Mouse (Mus musculus): ENCODE results near the gene Nxph3. TPM values are rescaled to one million over a fixed set of nuclear protein-coding genes. Genes with fewer than 3 reads are reported as not detected.

Nxph3 gene
- total RNA-seq, 2 experiments from 2014 or later: 2.3 to 2.4 TPM

DNA sequence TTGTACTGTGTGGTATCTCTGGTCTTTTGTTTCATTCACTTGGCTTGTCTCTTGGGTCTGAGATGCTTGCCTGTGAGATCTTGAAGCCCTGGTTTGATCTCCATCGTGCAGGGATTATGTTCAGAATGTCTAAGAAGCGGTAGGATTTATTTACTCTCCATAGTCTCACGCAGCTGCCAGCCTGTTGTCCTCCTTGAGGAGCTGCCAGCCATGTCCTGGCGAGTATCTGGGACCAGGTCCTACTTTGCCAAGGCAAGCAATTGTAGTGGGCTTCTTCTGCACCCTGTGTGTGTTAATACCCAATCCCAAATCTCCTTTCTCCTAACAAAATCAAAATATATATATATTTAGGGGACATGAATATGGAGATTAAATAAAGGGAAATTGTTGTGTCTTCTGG, 21.4 kb downstream of the Nxph3 start:
- DNase-seq: no peak

DNA sequence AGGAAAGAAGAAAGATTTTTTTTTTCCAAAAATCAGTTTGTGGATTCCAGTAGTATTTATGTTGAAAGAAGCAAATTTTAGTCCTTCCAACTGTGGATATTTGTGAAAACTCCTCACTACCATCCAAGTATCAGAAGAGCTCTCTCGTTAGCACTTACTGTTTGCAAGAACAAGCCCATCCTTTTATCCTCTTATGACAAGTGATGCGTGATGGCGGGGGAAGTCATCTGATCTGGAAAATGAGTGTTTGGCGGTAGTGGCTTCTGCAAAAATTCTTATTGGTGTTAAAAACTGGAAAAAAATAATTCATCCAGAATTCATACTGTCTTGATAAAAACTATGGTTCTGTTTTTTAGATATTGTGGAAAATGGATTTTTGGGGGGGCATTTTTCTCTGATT, 22.1 kb downstream of the Nxph3 start:
- no peak for DNase-seq

DNA sequence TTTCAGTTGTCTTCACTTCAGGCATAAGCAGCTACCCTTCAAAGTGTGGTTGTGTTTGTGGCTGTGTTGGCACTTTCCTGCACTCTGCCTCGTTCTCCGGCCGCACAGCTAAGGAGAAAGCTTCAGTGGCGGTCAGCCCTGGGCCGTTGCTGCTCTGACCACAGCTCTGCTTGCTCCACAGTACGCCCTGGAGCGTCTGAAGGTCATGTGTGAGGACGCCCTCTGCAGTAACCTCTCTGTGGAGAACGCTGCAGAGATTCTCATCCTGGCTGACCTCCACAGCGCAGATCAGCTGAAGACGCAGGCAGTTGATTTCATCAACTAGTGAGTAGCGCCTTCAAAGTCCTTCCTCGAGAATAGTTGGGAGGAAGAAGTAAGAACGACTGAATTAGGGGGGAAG, 24.3 kb downstream of the Nxph3 start:
- peak; percentile 70 for DNase-seq

DNA sequence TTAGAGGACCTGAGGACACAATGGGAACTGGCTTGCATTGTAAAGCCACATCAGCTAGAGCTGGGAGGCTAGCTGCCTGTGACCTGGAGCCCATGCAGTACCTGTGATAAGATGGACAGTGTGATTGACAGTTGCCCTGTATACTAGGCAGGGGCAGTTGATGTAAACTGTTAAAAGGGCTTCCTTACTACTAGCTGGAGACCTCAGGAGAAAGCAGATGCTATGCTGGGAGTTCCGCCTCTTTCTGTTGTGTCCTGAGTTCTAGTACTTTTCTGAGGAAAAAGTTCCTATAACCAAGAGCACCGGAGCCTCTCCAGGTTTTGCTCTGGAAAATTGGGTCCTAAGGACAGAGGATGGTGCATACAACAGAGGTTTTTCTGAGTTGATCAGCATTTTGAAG, 27.1 kb downstream of the Nxph3 start:
- DNase-seq: no peak

DNA sequence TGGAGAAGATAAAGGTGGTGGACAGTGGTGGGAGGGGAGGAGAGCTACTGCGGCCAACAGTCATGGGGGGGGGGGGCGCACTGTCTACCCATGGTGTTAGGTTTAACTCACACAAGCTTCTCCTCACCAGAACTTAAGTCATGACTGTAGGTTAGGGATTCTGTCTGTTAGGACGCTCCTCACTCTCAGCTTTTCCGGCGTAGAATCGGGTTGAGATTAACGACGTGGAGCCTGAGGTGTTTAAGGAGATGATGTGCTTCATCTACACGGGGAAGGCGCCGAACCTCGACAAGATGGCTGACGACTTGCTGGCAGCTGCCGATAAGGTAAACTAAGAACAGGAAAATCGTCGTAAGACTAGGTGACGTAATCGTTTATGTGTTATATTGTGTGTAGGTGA, 28.7 kb downstream of the Nxph3 start:
- DNase-seq: no peak

DNA sequence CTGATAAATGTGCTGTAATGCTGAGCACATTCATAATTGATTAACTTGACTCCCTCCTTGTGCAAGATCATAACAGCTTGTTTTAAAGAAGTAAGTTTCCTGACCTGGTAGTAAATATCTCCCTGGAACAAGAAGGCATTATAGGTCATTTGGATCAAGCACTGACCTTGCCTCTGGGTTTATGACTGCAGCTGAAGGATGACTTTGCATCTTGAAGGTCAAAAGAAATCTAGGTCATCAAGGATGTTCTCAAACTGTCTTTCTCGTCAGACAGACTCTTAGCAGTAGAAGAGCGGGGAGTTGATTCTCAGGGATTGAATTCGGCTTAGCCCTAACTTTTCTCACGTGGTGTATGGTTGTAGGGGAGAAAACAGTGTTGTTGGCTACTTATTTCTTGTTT, 33.7 kb downstream of the Nxph3 start:
- no peak for DNase-seq

DNA sequence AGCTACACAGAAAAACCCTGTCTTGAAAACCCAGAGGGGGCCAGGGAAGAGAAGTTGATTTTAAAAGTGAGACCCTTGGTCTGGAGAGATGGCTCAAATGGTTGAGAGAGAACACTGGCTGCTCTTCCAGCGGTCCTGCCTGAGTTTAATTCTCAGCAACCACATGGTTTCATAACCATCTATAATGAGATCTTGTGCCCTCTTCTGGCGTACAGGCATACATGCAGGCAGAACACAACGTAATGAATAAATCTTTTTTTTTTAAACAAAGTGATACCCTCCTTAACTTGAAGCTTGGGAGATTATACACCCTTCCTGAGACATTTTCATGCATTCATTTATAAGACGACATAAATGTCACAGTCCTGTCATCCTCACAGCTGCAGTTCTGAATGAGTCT, 34.9 kb downstream of the Nxph3 start:
- DNase-seq: no peak

DNA sequence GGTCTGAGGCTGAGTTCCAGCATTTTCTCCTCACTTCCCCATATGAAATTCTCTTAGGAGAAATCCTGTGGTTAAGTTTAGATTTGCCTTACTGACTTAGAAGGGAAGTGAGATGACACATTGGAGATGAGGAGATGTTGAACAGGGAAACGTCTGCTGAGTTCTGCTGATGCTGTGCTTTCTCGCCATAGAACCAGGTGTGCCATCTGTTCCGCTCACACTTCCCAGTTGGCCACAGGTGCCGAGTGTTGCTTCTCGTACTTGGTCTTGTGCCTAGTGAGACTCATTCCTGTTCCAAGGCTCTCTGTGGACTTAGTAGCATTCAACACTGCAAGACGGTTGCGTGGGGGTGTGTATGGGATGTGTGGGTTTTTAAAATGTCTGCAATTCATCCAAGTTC, 38.0 kb downstream of the Nxph3 start:
- no peak for DNase-seq

DNA sequence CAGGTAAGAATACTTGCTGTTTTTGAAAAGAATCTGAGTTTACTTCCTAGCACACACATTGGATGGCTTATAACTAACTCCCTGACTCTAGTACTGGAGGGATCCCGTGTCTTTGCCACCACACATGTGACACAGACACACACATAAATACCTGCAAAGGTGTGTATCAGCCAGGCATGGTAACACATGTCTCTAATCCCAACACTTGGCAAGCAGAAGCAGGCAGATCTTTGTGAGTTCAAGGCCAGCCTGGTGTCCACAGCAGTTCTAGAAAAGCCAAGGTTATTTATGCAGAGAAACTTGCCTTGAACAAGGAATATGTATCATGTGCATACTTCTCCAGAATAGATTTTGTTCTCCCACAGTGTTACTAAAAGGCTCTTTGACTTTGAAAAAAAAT, 40.9 kb downstream of the Nxph3 start:
- DNase-seq: no peak

DNA sequence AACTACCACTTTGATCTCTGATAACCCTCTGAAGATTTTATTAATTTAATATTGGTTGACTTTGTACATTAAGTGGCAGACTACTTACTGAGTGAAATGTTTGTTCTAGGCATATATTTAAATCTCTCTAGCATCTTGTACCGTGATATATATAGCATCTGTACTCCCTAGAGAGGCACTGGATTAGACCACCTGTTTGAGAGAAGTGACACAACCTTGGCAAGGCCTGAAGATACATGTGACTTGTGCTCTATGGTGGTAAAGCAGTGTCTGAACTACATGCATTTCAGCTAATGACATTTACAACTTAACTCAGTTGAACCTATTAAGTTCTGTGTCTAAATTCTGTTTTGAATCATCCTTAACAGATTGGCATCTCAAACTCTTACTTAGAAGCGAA, 41.4 kb downstream of the Nxph3 start:
- DNase-seq: no peak

DNA sequence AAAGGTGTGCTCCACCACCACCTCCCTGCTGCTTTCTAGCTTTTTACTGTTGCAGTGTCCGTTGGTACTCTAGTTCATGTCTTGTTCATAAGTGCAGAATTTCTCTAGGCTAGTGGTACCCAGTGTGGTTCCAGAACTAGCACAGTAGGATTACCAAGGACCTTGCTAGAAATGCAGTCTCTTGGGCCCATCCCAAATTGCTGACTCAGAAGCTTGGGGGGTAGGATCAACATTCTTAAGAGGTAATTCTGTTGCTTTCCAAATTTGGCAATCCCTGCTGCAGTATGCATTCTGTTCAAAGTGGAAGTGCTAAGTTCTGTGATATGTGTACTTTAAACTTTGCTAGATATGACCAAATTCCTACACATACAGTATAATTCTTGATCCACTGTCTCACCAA, 46.6 kb downstream of the Nxph3 start:
- DNase-seq: peak; percentile 38

DNA sequence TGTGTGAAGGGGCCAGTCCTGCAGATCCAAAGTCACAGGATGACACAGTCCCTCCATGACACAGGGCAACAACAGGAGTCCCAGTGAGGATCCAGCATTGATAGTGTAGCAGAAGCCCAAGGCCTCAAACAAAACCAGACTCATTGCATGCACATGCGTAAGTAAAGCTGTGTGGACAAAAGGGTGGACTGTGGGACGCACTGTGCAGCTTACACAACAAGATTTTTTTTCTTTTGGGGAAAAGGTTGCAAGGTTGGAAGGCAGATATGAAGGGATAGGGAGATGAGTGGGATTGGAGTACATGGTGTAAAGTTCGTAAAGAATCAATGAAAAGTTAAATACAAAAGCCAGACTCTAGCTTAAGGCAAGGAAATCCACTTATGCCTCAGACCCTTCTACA, 52.2 kb downstream of the Nxph3 start:
- DNase-seq: no peak

DNA sequence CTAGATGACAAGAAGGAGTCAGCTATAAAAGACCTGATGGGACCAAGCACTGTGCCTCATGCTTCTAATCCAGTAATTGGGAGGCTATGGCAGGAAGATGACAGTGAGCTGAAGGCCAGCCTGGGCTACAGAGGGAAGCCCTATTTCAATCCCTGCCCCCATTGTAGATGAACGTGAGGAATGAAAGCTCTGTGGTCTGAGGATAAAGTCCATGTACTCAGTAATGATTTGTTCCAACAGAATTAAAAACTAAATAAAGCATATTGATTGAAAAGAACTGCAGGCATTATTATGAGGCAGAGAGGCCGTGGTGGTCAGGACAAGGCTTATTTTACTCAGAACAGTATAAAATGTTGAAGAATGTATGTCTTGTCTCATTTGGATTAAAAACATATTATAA, 53.5 kb downstream of the Nxph3 start:
- no peak for DNase-seq

Other genes with a start within 250 kb of the Nxph3 start
- gene Kat7, start 204.3 kb downstream of the Nxph3 start, total RNA-seq (2021): 10 to 100 TPM; 52.0 to 63.0 TPM
- 10 to 100 TPM; 21.6 to 25.9 TPM for gene Fam117a, start 177.6 kb downstream of the Nxph3 start, total RNA-seq (2021)
- 10 to 100 TPM; 48.8 to 53.9 TPM for gene Slc35b1, start 129.9 kb downstream of the Nxph3 start, total RNA-seq (2021)
- gene Spop, start 100.5 kb downstream of the Nxph3 start, total RNA-seq (2021): 100 to 1,000 TPM; 104 to 121 TPM
- gene Ngfr, start 73.2 kb upstream of the Nxph3 start, total RNA-seq (2021): 10 to 100 TPM; 12.6 to 23.8 TPM
- gene Phb, start 152.4 kb upstream of the Nxph3 start, total RNA-seq (2021): 100 to 1,000 TPM; 341 to 361 TPM
- gene Zfp652, start 198.1 kb upstream of the Nxph3 start, total RNA-seq (2021): 10 to 100 TPM; 42.8 to 46.6 TPM
- gene B130006D01Rik, start 209.0 kb upstream of the Nxph3 start, total RNA-seq (2021): 1 to 10 TPM in 1 of 2 experiments, under 1 TPM in 1; 0.27 to 1.3 TPM

Measured in adrenal gland, postnatal 10 days (tissue).